Mouse (Mus musculus): ENCODE measurements around the gene Unk. TPM values are rescaled to one million over a fixed set of nuclear protein-coding genes. Genes with fewer than 3 reads are reported as not detected.

Gene Unk
- polyA plus RNA-seq, 1 experiment from 2014 or later = 44.4 TPM

GRCm38 (mm10) chr11:116030898-116031845 lies 1.1 kb downstream of the Unk start:
- TF ChIP-seq CTCF (IDR thresholded peaks at IDR 0.05; ENCODE audit: low read depth) = no peak
- 21% methylated on average over 14 of the region's 14 CpGs for WGBS
- peak; percentile 52 for DNase-seq

GRCm38 (mm10) chr11:116034584-116034983 lies 4.5 kb downstream of the Unk start:
- H3K27me3 ChIP-seq (ENCODE audit: insufficient read depth, low read length) = no peaks in the 10 kb centered on the region
- no peak overlapping the region for H3K9ac ChIP-seq
- peaks cover 25% of the 10 kb centered on the region for H3K36me3 ChIP-seq (ENCODE audit: insufficient read depth)
- H3K4me3 ChIP-seq (ENCODE audit: low read depth, low read length) = no peak overlapping the region
- no peaks in the 10 kb centered on the region for H3K9me3 ChIP-seq (ENCODE audit: low read depth, low read length)
- ATAC-seq (ENCODE audit: insufficient read depth) (no peak), DNase-seq (no peak)
- WGBS = 94% methylated on average over 6 of the region's 6 CpGs
- no peak for TF ChIP-seq CTCF (IDR thresholded peaks at IDR 0.05; ENCODE audit: low read depth)
- no peaks in the 10 kb centered on the region for H3K4me1 ChIP-seq (ENCODE audit: insufficient read depth)
- no peak overlapping the region for H3K4me2 ChIP-seq
- H3K27ac ChIP-seq (ENCODE audit: low read depth) = no peak overlapping the region

More at GRCm38 (mm10) chr11:116030898-116031845, 1.1 kb downstream of the Unk start:
- Histone ChIP-seq H3K9ac (peak overlapping the region; percentile 95), H3K36me3 (ENCODE audit: insufficient read depth) (peaks cover 8% of the 10 kb centered on the region), H3K27me3 (ENCODE audit: insufficient read depth, low read length) (no peaks in the 10 kb centered on the region), H3K27ac (ENCODE audit: low read depth) (peak overlapping the region; percentile 99), H3K9me3 (ENCODE audit: low read depth, low read length) (no peaks in the 10 kb centered on the region), H3K4me3 (ENCODE audit: low read depth, low read length) (peak overlapping the region; percentile 76), H3K4me1 (ENCODE audit: insufficient read depth) (no peaks in the 10 kb centered on the region), H3K4me2 (peak overlapping the region; percentile 79)
- peak; percentile 16; the same call in 1 of the 2 replicates for ATAC-seq (ENCODE audit: insufficient read depth)

GRCm38 (mm10) chr11:116036671-116037070 lies 6.5 kb downstream of the Unk start:
- Histone ChIP-seq H3K27me3 (ENCODE audit: insufficient read depth, low read length) (no peaks in the 10 kb centered on the region), H3K4me3 (ENCODE audit: low read depth, low read length) (no peak overlapping the region), H3K9me3 (ENCODE audit: low read depth, low read length) (no peaks in the 10 kb centered on the region), H3K4me2 (no peak overlapping the region), H3K4me1 (ENCODE audit: insufficient read depth) (no peaks in the 10 kb centered on the region), H3K27ac (ENCODE audit: low read depth) (no peak overlapping the region), H3K9ac (no peak overlapping the region), H3K36me3 (ENCODE audit: insufficient read depth) (peaks cover 41% of the 10 kb centered on the region)
- ATAC-seq (ENCODE audit: insufficient read depth) (no peak), DNase-seq (no peak)
- TF ChIP-seq CTCF (IDR thresholded peaks at IDR 0.05; ENCODE audit: low read depth) = no peak
- 85% methylated on average over 3 of the region's 3 CpGs for WGBS

- ATAC-seq (ENCODE audit: insufficient read depth) = no peak
- no peak for TF ChIP-seq CTCF (IDR thresholded peaks at IDR 0.05; ENCODE audit: low read depth)
These were observed 7.7 kb downstream of the Unk start for GRCm38 (mm10) chr11:116037826-116038225.

GRCm38 (mm10) chr11:116040593-116040992 lies 10.5 kb downstream of the Unk start:
- ATAC-seq (ENCODE audit: insufficient read depth) (no peak), DNase-seq (no peak)
- Histone ChIP-seq H3K27me3 (ENCODE audit: insufficient read depth, low read length) (no peaks in the 10 kb centered on the region), H3K27ac (ENCODE audit: low read depth) (no peak overlapping the region), H3K36me3 (ENCODE audit: insufficient read depth) (peaks cover 62% of the 10 kb centered on the region), H3K4me1 (ENCODE audit: insufficient read depth) (no peaks in the 10 kb centered on the region), H3K4me2 (no peak overlapping the region), H3K9me3 (ENCODE audit: low read depth, low read length) (no peaks in the 10 kb centered on the region; the same call in 1 of the 2 replicates), H3K9ac (no peak overlapping the region), H3K4me3 (ENCODE audit: low read depth, low read length) (no peak overlapping the region)
- TF ChIP-seq CTCF (IDR thresholded peaks at IDR 0.05; ENCODE audit: low read depth) = no peak
- 82% methylated on average over 6 of the region's 6 CpGs for WGBS

More at GRCm38 (mm10) chr11:116037826-116038225, 7.7 kb downstream of the Unk start:
- Histone ChIP-seq H3K36me3 (ENCODE audit: insufficient read depth) (peaks cover 51% of the 10 kb centered on the region), H3K27me3 (ENCODE audit: insufficient read depth, low read length) (no peaks in the 10 kb centered on the region), H3K4me3 (ENCODE audit: low read depth, low read length) (no peak overlapping the region), H3K9me3 (ENCODE audit: low read depth, low read length) (no peaks in the 10 kb centered on the region; the same call in 1 of the 2 replicates), H3K9ac (no peak overlapping the region), H3K27ac (ENCODE audit: low read depth) (no peak overlapping the region), H3K4me1 (ENCODE audit: insufficient read depth) (no peaks in the 10 kb centered on the region), H3K4me2 (no peak overlapping the region)
- WGBS = 91% methylated on average over 9 of the region's 9 CpGs
- no peak for DNase-seq

DNA sequence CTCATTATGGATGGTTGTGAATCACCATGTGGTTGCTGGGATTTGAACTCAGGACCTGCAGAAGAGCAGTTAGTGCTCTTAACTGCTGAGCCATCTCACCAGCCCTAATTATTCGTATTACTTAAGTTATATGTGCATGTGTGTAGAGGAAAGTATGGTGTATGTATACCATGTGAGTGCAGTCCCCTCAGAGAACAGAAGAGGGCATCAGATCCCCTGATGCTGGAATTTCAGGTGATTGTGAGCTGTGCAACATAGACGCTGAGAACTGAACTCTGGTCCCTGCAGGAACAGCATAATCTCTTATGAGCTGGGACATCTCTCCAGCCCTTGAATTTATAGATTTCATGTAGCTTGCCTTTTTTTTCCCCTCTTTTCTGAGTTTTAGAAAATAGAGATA lies 11.7 kb downstream of the Unk start:
- Histone ChIP-seq H3K9me3 (ENCODE audit: low read depth, low read length) (no peaks in the 10 kb centered on the region; the same call in 1 of the 2 replicates), H3K4me3 (ENCODE audit: low read depth, low read length) (no peak overlapping the region), H3K27ac (ENCODE audit: low read depth) (no peak overlapping the region), H3K36me3 (ENCODE audit: insufficient read depth) (peaks cover 69% of the 10 kb centered on the region), H3K9ac (no peak overlapping the region), H3K27me3 (ENCODE audit: insufficient read depth, low read length) (no peaks in the 10 kb centered on the region), H3K4me1 (ENCODE audit: insufficient read depth) (no peaks in the 10 kb centered on the region), H3K4me2 (no peak overlapping the region)
- 99% methylated on average over 2 of the region's 2 CpGs for WGBS
- DNase-seq = no peak
- no peak for TF ChIP-seq CTCF (IDR thresholded peaks at IDR 0.05; ENCODE audit: low read depth)
- no peak for ATAC-seq (ENCODE audit: insufficient read depth)
